Mouse (Mus musculus): ENCODE results near the gene 4933428G20Rik. TPM values are rescaled to one million over a fixed set of nuclear protein-coding genes. Genes with fewer than 3 reads are reported as not detected.

Gene 4933428G20Rik
- polyA plus RNA-seq, 1 experiment from 2014 or later: 0.36 TPM

- Histone ChIP-seq H3K9ac (replicated peaks) (no peak overlapping the region), H3K4me1 (replicated peaks) (peaks cover 28% of the 10 kb centered on the region), H3K4me3 (replicated peaks) (no peak overlapping the region), H3K27ac (no peak overlapping the region), H3K36me3 (no peaks in the 10 kb centered on the region), H3K4me2 (no peak overlapping the region), H3K27me3 (peaks cover 95% of the 10 kb centered on the region), H3K9me3 (no peaks in the 10 kb centered on the region)
- no peak for ATAC-seq (ENCODE audit: insufficient number of reproducible peaks, insufficient read depth, low FRiP score, low TSS enrichment, low read depth)
- 66% methylated on average over 3 of the region's 3 CpGs for WGBS
Measured at GRCm38 (mm10) chr11:97540136-97540535, 40.0 kb upstream of the 4933428G20Rik start.

DNA sequence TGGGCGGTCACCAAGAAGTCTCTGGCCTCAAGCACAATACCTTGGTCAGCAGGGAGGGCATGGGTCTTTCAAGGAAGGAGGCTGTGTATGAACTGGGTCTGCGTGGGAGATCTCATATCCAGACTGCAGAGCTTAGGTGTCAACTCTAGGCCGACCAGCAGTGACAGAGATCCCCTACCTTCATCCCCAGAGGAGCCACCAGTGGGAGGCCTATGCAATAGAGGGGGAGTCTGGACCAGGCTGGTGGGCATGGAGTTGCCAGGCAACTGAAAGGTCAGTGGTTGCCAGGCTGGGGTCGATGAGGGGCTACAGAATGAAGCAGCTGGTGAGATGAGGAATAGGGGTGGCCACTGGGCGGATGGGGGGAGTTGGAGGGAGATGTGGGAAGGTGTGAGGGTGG is 39.5 kb upstream of the 4933428G20Rik start:
- ATAC-seq (ENCODE audit: insufficient number of reproducible peaks, insufficient read depth, low FRiP score, low TSS enrichment, low read depth): no peak
- Histone ChIP-seq H3K4me2 (no peak overlapping the region), H3K27ac (no peak overlapping the region), H3K9me3 (no peaks in the 10 kb centered on the region), H3K9ac (replicated peaks) (no peak overlapping the region), H3K4me1 (replicated peaks) (peaks cover 33% of the 10 kb centered on the region), H3K27me3 (peaks cover 95% of the 10 kb centered on the region), H3K36me3 (no peaks in the 10 kb centered on the region), H3K4me3 (replicated peaks) (no peak overlapping the region)
- 67% methylated on average over 5 of the region's 5 CpGs for WGBS

GRCm38 (mm10) chr11:97537580-97538089 is 37.5 kb upstream of the 4933428G20Rik start:
- Histone ChIP-seq H3K36me3 (no peaks in the 10 kb centered on the region), H3K4me3 (replicated peaks) (peak overlapping the region; percentile 45), H3K4me1 (replicated peaks) (peaks cover 42% of the 10 kb centered on the region), H3K27me3 (peaks cover 95% of the 10 kb centered on the region), H3K9ac (replicated peaks) (no peak overlapping the region), H3K4me2 (peak overlapping the region; percentile 80), H3K9me3 (no peaks in the 10 kb centered on the region), H3K27ac (no peak overlapping the region)
- ATAC-seq (ENCODE audit: insufficient number of reproducible peaks, insufficient read depth, low FRiP score, low TSS enrichment, low read depth): no peak
- WGBS: 30% methylated on average over 12 of the region's 12 CpGs

DNA sequence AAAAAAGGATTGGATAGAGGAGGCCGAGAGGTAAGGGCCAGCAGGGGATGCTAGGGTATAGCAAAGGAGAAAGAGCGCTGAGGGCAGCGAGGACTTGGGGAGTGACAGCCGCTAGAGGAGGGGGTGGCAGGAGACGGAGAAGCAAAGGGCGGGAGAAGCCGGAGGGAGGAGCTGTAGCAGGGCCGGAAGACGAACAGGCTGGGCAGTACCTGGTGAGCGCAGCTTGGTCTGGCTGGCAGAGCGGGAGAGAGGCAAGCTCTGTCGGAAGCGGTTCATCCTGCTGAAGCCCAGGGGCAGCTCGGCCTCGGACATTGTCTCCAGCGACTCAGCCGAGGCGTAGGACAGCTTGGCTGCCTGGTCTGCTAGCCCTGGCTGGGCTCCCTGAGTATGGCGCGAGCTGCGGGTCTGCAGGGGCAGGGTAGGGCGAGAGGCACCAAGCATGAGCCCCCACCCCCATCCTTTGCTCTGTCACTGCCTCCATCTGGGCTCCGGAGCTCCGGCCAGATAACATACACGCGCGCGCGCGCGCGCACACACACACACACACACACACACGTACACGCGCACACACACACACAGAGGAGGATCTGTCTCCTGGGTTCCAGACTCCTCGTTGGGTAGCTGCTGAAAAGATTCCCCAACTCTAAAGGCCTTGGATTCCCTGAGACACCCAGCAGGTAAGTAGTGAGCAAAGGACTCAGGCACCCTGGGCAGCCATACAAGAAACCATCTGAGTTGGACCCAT is 36.9 kb upstream of the 4933428G20Rik start:
- Histone ChIP-seq H3K36me3 (no peaks in the 10 kb centered on the region), H3K4me2 (peak overlapping the region; percentile 80), H3K4me1 (replicated peaks) (peaks cover 45% of the 10 kb centered on the region), H3K27ac (no peak overlapping the region), H3K4me3 (replicated peaks) (peak overlapping the region; percentile 45), H3K9me3 (no peaks in the 10 kb centered on the region), H3K9ac (replicated peaks) (peak overlapping the region; percentile 47), H3K27me3 (peaks cover 95% of the 10 kb centered on the region)
- WGBS: under 1% methylated on average over 35 of the region's 36 CpGs
- ATAC-seq (ENCODE audit: insufficient number of reproducible peaks, insufficient read depth, low FRiP score, low TSS enrichment, low read depth): peak; percentile 22; the same call in 1 of the 2 replicates

GRCm38 (mm10) chr11:97536083-97536747 is 36.1 kb upstream of the 4933428G20Rik start:
- 8% methylated on average over 35 of the region's 35 CpGs for WGBS
- Histone ChIP-seq H3K27ac (no peak overlapping the region), H3K4me3 (replicated peaks) (peak overlapping the region; percentile 45), H3K4me2 (peak overlapping the region; percentile 80), H3K27me3 (peaks cover 95% of the 10 kb centered on the region), H3K4me1 (replicated peaks) (peaks cover 45% of the 10 kb centered on the region), H3K36me3 (no peaks in the 10 kb centered on the region), H3K9me3 (no peaks in the 10 kb centered on the region), H3K9ac (replicated peaks) (0 out of 2 replicates have a peak overlapping the region, but pooled peaks have one; percentile 47)
- no peak for ATAC-seq (ENCODE audit: insufficient number of reproducible peaks, insufficient read depth, low FRiP score, low TSS enrichment, low read depth)

GRCm38 (mm10) chr11:97535660-97536059 is 35.5 kb upstream of the 4933428G20Rik start:
- Histone ChIP-seq H3K9me3 (no peaks in the 10 kb centered on the region), H3K4me2 (no peak overlapping the region), H3K9ac (replicated peaks) (no peak overlapping the region), H3K27me3 (peaks cover 96% of the 10 kb centered on the region), H3K4me3 (replicated peaks) (no peak overlapping the region), H3K4me1 (replicated peaks) (peaks cover 40% of the 10 kb centered on the region), H3K27ac (no peak overlapping the region), H3K36me3 (no peaks in the 10 kb centered on the region)
- 54% methylated on average over 5 of the region's 5 CpGs for WGBS
- ATAC-seq (ENCODE audit: insufficient number of reproducible peaks, insufficient read depth, low FRiP score, low TSS enrichment, low read depth): no peak

- Histone ChIP-seq H3K4me2 (peak overlapping the region; percentile 50), H3K27me3 (peaks cover 93% of the 10 kb centered on the region), H3K27ac (no peak overlapping the region), H3K4me1 (replicated peaks) (peaks cover 38% of the 10 kb centered on the region), H3K9me3 (no peaks in the 10 kb centered on the region), H3K9ac (replicated peaks) (peak overlapping the region; percentile 40; the same call in 1 of the 2 replicates), H3K36me3 (no peaks in the 10 kb centered on the region), H3K4me3 (replicated peaks) (peak overlapping the region; percentile 36; the same call in 1 of the 2 replicates)
- WGBS: 21% methylated on average over 5 of the region's 5 CpGs
- ATAC-seq (ENCODE audit: insufficient number of reproducible peaks, insufficient read depth, low FRiP score, low TSS enrichment, low read depth): no peak
Measured at GRCm38 (mm10) chr11:97535308-97535630, 35.1 kb upstream of the 4933428G20Rik start.

DNA sequence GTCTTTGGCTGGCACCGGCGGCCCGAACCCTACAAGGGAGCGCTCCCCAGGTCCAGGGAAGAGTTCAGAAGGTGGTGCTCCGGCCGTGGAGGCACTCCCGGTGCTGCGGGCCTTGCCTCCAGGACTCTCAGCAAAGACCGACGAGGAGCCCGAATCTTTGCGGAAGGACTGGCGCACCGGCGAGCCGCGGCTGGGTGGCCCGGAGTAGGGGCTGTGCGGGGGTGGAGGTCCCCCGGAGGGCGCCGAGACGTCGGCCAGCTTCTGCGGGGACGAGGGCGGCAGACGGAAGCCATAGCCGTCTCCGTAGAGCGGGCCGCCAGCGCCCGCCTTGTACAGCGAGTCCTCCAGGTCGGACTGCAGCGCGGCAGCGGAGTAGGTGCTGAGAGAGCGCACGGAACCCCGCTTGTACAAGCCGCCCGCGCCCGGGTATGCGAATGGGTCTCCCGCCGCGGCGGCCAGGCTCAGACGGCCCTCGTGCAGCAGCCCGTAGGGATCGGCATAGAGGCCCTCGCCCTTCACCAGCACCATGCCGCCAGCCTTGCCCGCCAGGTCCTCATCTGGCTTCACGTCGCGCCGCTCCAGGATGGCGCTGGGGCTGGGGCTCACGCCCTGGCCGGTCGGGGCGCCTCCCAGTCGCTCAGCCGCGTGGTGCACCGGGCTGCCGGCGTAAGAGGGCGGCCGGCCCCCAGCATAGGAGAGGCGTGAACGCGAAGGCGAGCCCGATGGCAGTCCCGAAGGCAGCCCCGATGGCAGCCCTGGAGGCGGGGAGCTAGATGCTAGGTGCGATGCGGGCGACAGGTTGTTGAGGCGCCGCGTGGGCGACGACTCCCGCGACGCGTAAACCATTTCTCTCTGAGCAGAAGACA is 34.5 kb upstream of the 4933428G20Rik start:
- Histone ChIP-seq H3K27me3 (peaks cover 88% of the 10 kb centered on the region), H3K27ac (no peak overlapping the region), H3K9ac (replicated peaks) (peak overlapping the region; percentile 40; the same call in 1 of the 2 replicates), H3K36me3 (no peaks in the 10 kb centered on the region), H3K9me3 (no peaks in the 10 kb centered on the region), H3K4me2 (peak overlapping the region; percentile 50), H3K4me3 (replicated peaks) (peak overlapping the region; percentile 36), H3K4me1 (replicated peaks) (peaks cover 38% of the 10 kb centered on the region)
- ATAC-seq (ENCODE audit: insufficient number of reproducible peaks, insufficient read depth, low FRiP score, low TSS enrichment, low read depth): no peak
- 2% methylated on average over 95 of the region's 95 CpGs for WGBS

DNA sequence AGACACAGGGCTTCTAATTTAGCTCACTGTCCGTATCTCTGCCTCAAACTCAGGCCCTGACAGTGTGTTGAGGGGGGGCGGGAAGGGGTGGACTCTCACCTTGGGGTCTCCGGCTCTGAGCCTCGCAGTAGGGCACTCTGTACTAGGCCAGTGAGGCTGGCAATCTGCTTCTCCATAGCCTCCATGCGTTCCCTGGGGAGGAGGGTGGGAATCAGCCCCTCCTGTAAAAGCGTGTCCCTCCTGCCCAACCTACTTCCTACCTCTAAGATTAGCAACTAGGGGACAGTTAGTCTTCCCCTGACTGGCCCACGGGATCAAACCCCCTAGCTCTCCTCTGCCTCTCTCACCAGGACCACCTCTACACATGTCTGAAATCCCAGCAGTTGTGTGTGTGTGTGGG is 33.5 kb upstream of the 4933428G20Rik start:
- Histone ChIP-seq H3K27ac (no peak overlapping the region), H3K4me3 (replicated peaks) (no peak overlapping the region), H3K9me3 (no peaks in the 10 kb centered on the region), H3K36me3 (no peaks in the 10 kb centered on the region), H3K4me1 (replicated peaks) (peaks cover 38% of the 10 kb centered on the region), H3K27me3 (peaks cover 79% of the 10 kb centered on the region), H3K9ac (replicated peaks) (no peak overlapping the region), H3K4me2 (no peak overlapping the region)
- 14% methylated on average over 7 of the region's 7 CpGs for WGBS
- no peak for ATAC-seq (ENCODE audit: insufficient number of reproducible peaks, insufficient read depth, low FRiP score, low TSS enrichment, low read depth)

- Histone ChIP-seq H3K27ac (no peak overlapping the region), H3K4me2 (peak overlapping the region; percentile 89), H3K27me3 (peaks cover 73% of the 10 kb centered on the region), H3K9ac (replicated peaks) (no peak overlapping the region), H3K9me3 (no peaks in the 10 kb centered on the region), H3K36me3 (no peaks in the 10 kb centered on the region), H3K4me3 (replicated peaks) (peak overlapping the region; percentile 34), H3K4me1 (replicated peaks) (peaks cover 38% of the 10 kb centered on the region)
- ATAC-seq (ENCODE audit: insufficient number of reproducible peaks, insufficient read depth, low FRiP score, low TSS enrichment, low read depth): no peak
- 4% methylated on average over 20 of the region's 20 CpGs for WGBS
Measured at GRCm38 (mm10) chr11:97532950-97533582, 32.9 kb upstream of the 4933428G20Rik start.
